Mouse (Mus musculus) midbrain, embryonic 12.5 days (tissue): ENCODE measurements around the gene Zfp74. TPM values are rescaled to one million over a fixed set of nuclear protein-coding genes. Genes with fewer than 3 reads are reported as not detected.
A peak's percentile ranks its signal among the peaks of the same experiment; 100 is the strongest.
"Not testable (repeated sequence)": the region's sequence is repeated elsewhere in the genome, so short reads cannot be mapped to it uniquely, and the experiment has no call there.

Experiments used
- ATAC-seq: fragments of 200-750 bp; cut with Nextera tagmentation; 2 replicates; pipeline ENCODE4 v1.8.0; 2017; ENCODE audit warnings: low read depth, moderate TSS enrichment, moderate library complexity; ENCODE audit not compliant: low FRiP score
- H3K27ac ChIP-seq: fragments of 300-500 bp; sonication (generic); replicated peaks from 2 replicates; pipeline ENCODE4 v1.5.1; 2016; ENCODE audit warnings: mild to moderate bottlenecking
- H3K27me3 ChIP-seq: fragments of 300-500 bp; sonication (generic); 2 replicates; pipeline ENCODE4 v1.6.1; 2016; ENCODE audit warnings: mild to moderate bottlenecking
- H3K36me3 ChIP-seq: fragments of 300-500 bp; sonication (generic); 2 replicates; pipeline ENCODE4 v1.6.1; 2016
- H3K4me1 ChIP-seq: fragments of 300-500 bp; sonication (generic); 2 replicates; pipeline ENCODE4 v1.6.1; 2016
- H3K4me2 ChIP-seq: fragments of 300-500 bp; sonication (generic); replicated peaks from 2 replicates; pipeline ENCODE4 v1.6.1; 2016; ENCODE audit warnings: mild to moderate bottlenecking, moderate library complexity
- H3K4me3 ChIP-seq: fragments of 300-500 bp; sonication (generic); 2 replicates; pipeline ENCODE4 v1.5.1; 2016; ENCODE audit warnings: mild to moderate bottlenecking
- H3K9ac ChIP-seq: fragments of 300-500 bp; sonication (generic); replicated peaks from 2 replicates; pipeline ENCODE4 v1.6.1; 2016; ENCODE audit warnings: mild to moderate bottlenecking, moderate library complexity
- H3K9me3 ChIP-seq: fragments of 300-500 bp; sonication (generic); 2 replicates; pipeline ENCODE4 v1.6.1; 2016; ENCODE audit warnings: mild to moderate bottlenecking
- WGBS: fragments of 180-500 bp; shearing (Covaris S2); methylation state at CpG from one replicate; pipeline ENCODE4 v1.1.7; 2016; 5-methylcytosine and 5-hydroxymethylcytosine counted together
- polyA plus RNA-seq: library from polyadenylated mRNA; unstranded; fragments of >200 nt; fragmentation: Nextera tagmentation; extraction: Ambion mirVana; gene quantifications from 2 replicates; pipeline ENCODE4 v1.2.1, GENCODE M21; 2016

Gene Zfp74
- polyA plus RNA-seq, 1 experiment from 2014 or later = 18.7 TPM

- peaks cover 10% of the 10 kb centered on the region for H3K36me3 ChIP-seq
- peaks cover 19% of the 10 kb centered on the region for H3K4me1 ChIP-seq
- no peak overlapping the region for H3K9ac ChIP-seq
- H3K4me2 ChIP-seq = no peak overlapping the region
- no peak for ATAC-seq
- no peaks in the 10 kb centered on the region for H3K27me3 ChIP-seq
- H3K9me3 ChIP-seq = no peaks in the 10 kb centered on the region
- no peak overlapping the region for H3K4me3 ChIP-seq
- WGBS = 88% methylated on average over 3 of the region's 3 CpGs
- H3K27ac ChIP-seq = no peak overlapping the region
These were observed 28.0 kb upstream of the Zfp74 start for GRCm38 (mm10) chr7:29981860-29982259.

- Histone ChIP-seq H3K27me3 (no peaks in the 10 kb centered on the region), H3K4me2 (no peak overlapping the region), H3K9ac (no peak overlapping the region), H3K4me3 (no peak overlapping the region), H3K4me1 (peaks cover 19% of the 10 kb centered on the region), H3K9me3 (no peaks in the 10 kb centered on the region), H3K36me3 (peaks cover 9% of the 10 kb centered on the region), H3K27ac (no peak overlapping the region)
- WGBS = 60% methylated on average over 5 of the region's 5 CpGs
- ATAC-seq = no peak
These were observed 27.6 kb upstream of the Zfp74 start for GRCm38 (mm10) chr7:29981455-29981854.

- no peaks in the 10 kb centered on the region for H3K27me3 ChIP-seq
- peaks cover 5% of the 10 kb centered on the region for H3K36me3 ChIP-seq
- H3K9ac ChIP-seq = no peak overlapping the region
- no peaks in the 10 kb centered on the region for H3K9me3 ChIP-seq
- 90% methylated on average over 1 of the region's 1 CpGs for WGBS
- no peak overlapping the region for H3K27ac ChIP-seq
- ATAC-seq = no peak
- H3K4me3 ChIP-seq = no peak overlapping the region
- H3K4me2 ChIP-seq = no peak overlapping the region
- peaks cover 19% of the 10 kb centered on the region for H3K4me1 ChIP-seq
These were observed 26.9 kb upstream of the Zfp74 start for GRCm38 (mm10) chr7:29980761-29981160.

GRCm38 (mm10) chr7:29970686-29971085 is 16.8 kb upstream of the Zfp74 start:
- H3K4me1 ChIP-seq = no peaks in the 10 kb centered on the region
- H3K4me2 ChIP-seq = no peak overlapping the region
- no peak overlapping the region for H3K27ac ChIP-seq
- H3K9ac ChIP-seq = no peak overlapping the region
- no peak overlapping the region for H3K4me3 ChIP-seq
- H3K27me3 ChIP-seq = no peaks in the 10 kb centered on the region
- no peaks in the 10 kb centered on the region for H3K9me3 ChIP-seq
- 85% methylated on average over 9 of the region's 9 CpGs for WGBS
- H3K36me3 ChIP-seq = no peaks in the 10 kb centered on the region
- no peak for ATAC-seq

- H3K4me2 ChIP-seq = not testable (repeated sequence)
- 50% methylated on average over 39 of the region's 39 CpGs for WGBS
These were observed 11.4 kb upstream of the Zfp74 start for GRCm38 (mm10) chr7:29965115-29965810.

GRCm38 (mm10) chr7:29959004-29959403 is 5.1 kb upstream of the Zfp74 start:
- Histone ChIP-seq H3K9me3 (no peaks in the 10 kb centered on the region), H3K4me1 (peaks cover 3% of the 10 kb centered on the region; the same call in 1 of the 2 replicates), H3K27ac (no peak overlapping the region), H3K27me3 (no peaks in the 10 kb centered on the region), H3K4me3 (no peak overlapping the region), H3K4me2 (no peak overlapping the region), H3K36me3 (no peaks in the 10 kb centered on the region), H3K9ac (no peak overlapping the region)
- WGBS = 63% methylated on average over 3 of the region's 3 CpGs
- no peak for ATAC-seq

More at GRCm38 (mm10) chr7:29965115-29965810, 11.4 kb upstream of the Zfp74 start:
- H3K4me1 ChIP-seq, H3K27ac ChIP-seq, ATAC-seq, H3K9me3 ChIP-seq, H3K4me3 ChIP-seq, H3K36me3 ChIP-seq, H3K9ac ChIP-seq, H3K27me3 ChIP-seq: not testable (repeated sequence)

GRCm38 (mm10) chr7:29958125-29958724 is 4.3 kb upstream of the Zfp74 start:
- Histone ChIP-seq H3K4me2 (no peak overlapping the region), H3K4me3 (no peak overlapping the region), H3K36me3 (no peaks in the 10 kb centered on the region), H3K4me1 (peaks cover 3% of the 10 kb centered on the region; the same call in 1 of the 2 replicates), H3K9ac (no peak overlapping the region), H3K27me3 (no peaks in the 10 kb centered on the region), H3K9me3 (no peaks in the 10 kb centered on the region), H3K27ac (no peak overlapping the region)
- WGBS = 88% methylated on average over 11 of the region's 11 CpGs
- no peak for ATAC-seq

- H3K36me3 ChIP-seq = peaks cover 3% of the 10 kb centered on the region; the same call in 1 of the 2 replicates
- H3K4me1 ChIP-seq = peaks cover 6% of the 10 kb centered on the region; the same call in 1 of the 2 replicates
- no peak overlapping the region for H3K4me3 ChIP-seq
- 70% methylated on average over 9 of the region's 10 CpGs for WGBS
- H3K27me3 ChIP-seq = no peaks in the 10 kb centered on the region
- no peak overlapping the region for H3K4me2 ChIP-seq
- ATAC-seq = no peak
- no peak overlapping the region for H3K27ac ChIP-seq
- no peaks in the 10 kb centered on the region for H3K9me3 ChIP-seq
- H3K9ac ChIP-seq = no peak overlapping the region
These were observed 2.4 kb upstream of the Zfp74 start for GRCm38 (mm10) chr7:29956257-29956656.

GRCm38 (mm10) chr7:29954731-29955130 is 842 bp upstream of the Zfp74 start:
- H3K4me2 ChIP-seq = 0 out of 2 replicates have a peak overlapping the region, but pooled peaks have one; percentile 59
- H3K4me3 ChIP-seq = no peak overlapping the region
- no peaks in the 10 kb centered on the region for H3K27me3 ChIP-seq
- 16% methylated on average over 4 of the region's 4 CpGs for WGBS
- H3K9me3 ChIP-seq = no peaks in the 10 kb centered on the region
- H3K9ac ChIP-seq = no peak overlapping the region
- no peak for ATAC-seq
- H3K4me1 ChIP-seq = peaks cover 6% of the 10 kb centered on the region; the same call in 1 of the 2 replicates
- H3K36me3 ChIP-seq = peaks cover 19% of the 10 kb centered on the region
- no peak overlapping the region for H3K27ac ChIP-seq

- H3K9me3 ChIP-seq = no peaks in the 10 kb centered on the region
- ATAC-seq = no peak
- H3K36me3 ChIP-seq = peaks cover 31% of the 10 kb centered on the region
- H3K4me2 ChIP-seq = peak overlapping the region; percentile 59
- H3K4me1 ChIP-seq = peaks cover 6% of the 10 kb centered on the region; the same call in 1 of the 2 replicates
- WGBS = 52% methylated on average over 10 of the region's 10 CpGs
- no peaks in the 10 kb centered on the region for H3K27me3 ChIP-seq
- peak overlapping the region; percentile 93 for H3K27ac ChIP-seq
- H3K4me3 ChIP-seq = peak overlapping the region; percentile 61
- H3K9ac ChIP-seq = peak overlapping the region; percentile 77; the same call in 1 of the 2 replicates
These were observed 803 bp downstream of the Zfp74 start for GRCm38 (mm10) chr7:29953086-29953485.

GRCm38 (mm10) chr7:29944201-29944600 is 9.7 kb downstream of the Zfp74 start:
- no peak for ATAC-seq
- H3K4me3 ChIP-seq = no peak overlapping the region
- H3K4me2 ChIP-seq = no peak overlapping the region
- 62% methylated on average over 2 of the region's 2 CpGs for WGBS
- no peak overlapping the region for H3K27ac ChIP-seq
- H3K4me1 ChIP-seq = no peaks in the 10 kb centered on the region
- H3K27me3 ChIP-seq = no peaks in the 10 kb centered on the region
- no peaks in the 10 kb centered on the region for H3K9me3 ChIP-seq
- peaks cover 43% of the 10 kb centered on the region for H3K36me3 ChIP-seq
- H3K9ac ChIP-seq = no peak overlapping the region

GRCm38 (mm10) chr7:29943720-29944119 is 10.2 kb downstream of the Zfp74 start:
- 78% methylated on average over 2 of the region's 2 CpGs for WGBS
- no peak for ATAC-seq
- peaks cover 39% of the 10 kb centered on the region for H3K36me3 ChIP-seq

More at GRCm38 (mm10) chr7:29943720-29944119, 10.2 kb downstream of the Zfp74 start:
- no peak overlapping the region for H3K9ac ChIP-seq
- no peaks in the 10 kb centered on the region for H3K9me3 ChIP-seq
- no peak overlapping the region for H3K4me2 ChIP-seq
- no peaks in the 10 kb centered on the region for H3K27me3 ChIP-seq
- no peaks in the 10 kb centered on the region for H3K4me1 ChIP-seq
- no peak overlapping the region for H3K4me3 ChIP-seq
- H3K27ac ChIP-seq = no peak overlapping the region
